Mouse (Mus musculus) C2C12 (cell line): ENCODE results near the gene Fam196b.

Source experiments
- CTCF ChIP-seq: IDR thresholded peaks from one replicate; pipeline ENCODE4 v1.5.1; 2011; ENCODE audit not compliant: control insufficient read depth, insufficient read depth, insufficient read length
- FOSL1 ChIP-seq: IDR thresholded peaks from one replicate; pipeline ENCODE4 v1.8.0; 2011; ENCODE audit warnings: mild to moderate bottlenecking, low read length; ENCODE audit not compliant: poor library complexity, insufficient read depth, severe bottlenecking
- MAX ChIP-seq: IDR thresholded peaks from one replicate; pipeline ENCODE4 v1.6.1; 2011; ENCODE audit warnings: mild to moderate bottlenecking, control low read depth
- MYOD1 ChIP-seq: IDR thresholded peaks from one replicate; pipeline ENCODE4 v1.6.1; 2011; ENCODE audit warnings: low read depth; ENCODE audit not compliant: control insufficient read depth, insufficient read length
- MYOG ChIP-seq: IDR thresholded peaks from one replicate; pipeline ENCODE4 v1.6.1; 2011; ENCODE audit not compliant: control insufficient read depth, insufficient read length; ENCODE audit errors: extremely low read depth
- USF1 ChIP-seq: IDR thresholded peaks from one replicate; pipeline ENCODE4 v1.6.1; 2011; ENCODE audit warnings: low read depth, mild to moderate bottlenecking, control low read depth, moderate library complexity

DNA sequence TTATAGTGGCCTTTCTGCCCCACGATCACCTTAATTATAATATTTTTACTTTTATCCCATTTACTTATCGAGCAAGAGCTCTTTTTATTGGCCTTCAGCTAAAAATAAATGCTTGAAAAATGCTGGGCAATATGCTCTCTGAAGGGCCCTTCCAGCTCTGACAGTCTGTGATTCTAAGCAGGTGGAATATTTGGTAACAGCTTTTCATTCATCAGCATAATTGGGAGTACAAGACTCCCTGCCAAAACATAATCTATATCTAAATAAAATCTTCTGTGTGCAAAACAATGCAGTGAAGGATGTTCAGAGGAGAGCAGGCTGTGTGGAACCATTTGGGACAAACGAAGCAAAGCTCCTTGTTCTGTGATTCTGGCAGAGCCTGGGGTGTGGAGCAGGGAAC lies 23.3 kb upstream of the Fam196b start:
- no peak for TF ChIP-seq MAX
- TF ChIP-seq CTCF = no peak
- no peak for TF ChIP-seq USF1
- TF ChIP-seq MYOG = no peak
- no peak for TF ChIP-seq FOSL1
- no peak for TF ChIP-seq MYOD1
